Mouse (Mus musculus): ENCODE results near the gene Slc17a7.

- TF ChIP-seq CTCF (IDR thresholded peaks at IDR 0.05; ENCODE audit: borderline replicate concordance, extremely low read depth, insufficient read depth, insufficient read length) (no peak), POLR2A (IDR thresholded peaks at IDR 0.05; ENCODE audit: borderline replicate concordance, extremely low read depth, insufficient read depth, insufficient read length, poor library complexity, severe bottlenecking) (no peak)
These were observed 4.9 kb downstream of the Slc17a7 start for GRCm38 (mm10) chr7:45168656-45169055.
